Mouse (Mus musculus) liver, embryonic 16.5 days (tissue): ENCODE measurements around the gene Zg16. TPM values are rescaled to one million over a fixed set of nuclear protein-coding genes. Genes with fewer than 3 reads are reported as not detected.

Experiments
- microRNA-seq: library from miRNA; unstranded; fragments of <30 nt; microRNA quantifications from one replicate; pipeline ENCODE4, GENCODE M21; 2016
- polyA plus RNA-seq: library from polyadenylated mRNA; unstranded; fragments of >200 nt; fragmentation: Nextera tagmentation; extraction: Ambion mirVana; gene quantifications from 2 replicates; pipeline ENCODE4 v1.2.1, GENCODE M21; 2015

Gene Zg16
- polyA plus RNA-seq, 1 experiment from 2014 or later, result 0.58 TPM

Small RNA genes lying within 50 kb of the gene (microRNA-seq; reads per million reads assigned to microRNA genes)
- not detected for gene Gm44343

Other genes starting within 250 kb of the Zg16 start
- gene Doc2a, start 239.9 kb downstream of the Zg16 start, polyA plus RNA-seq, result not detected in 2 replicates
- 10.0 and 10.8 TPM in 2 replicates for gene Hirip3, start 225.4 kb downstream of the Zg16 start, polyA plus RNA-seq
- 25.7 and 26.6 TPM in 2 replicates for gene Ino80e, start 225.0 kb downstream of the Zg16 start, polyA plus RNA-seq
- 11.7 and 13.2 TPM in 2 replicates for gene Taok2, start 202.6 kb downstream of the Zg16 start, polyA plus RNA-seq
- gene Tmem219, start 164.4 kb downstream of the Zg16 start, polyA plus RNA-seq, result 18.7 and 20.0 TPM in 2 replicates
- 3.2 and 3.8 TPM in 2 replicates for gene Kctd13, start 158.4 kb downstream of the Zg16 start, polyA plus RNA-seq
- not detected in 2 replicates for gene Asphd1, start 137.7 kb downstream of the Zg16 start, polyA plus RNA-seq
- 0.15 and 0.19 TPM in 2 replicates for gene Sez6l2, start 136.8 kb downstream of the Zg16 start, polyA plus RNA-seq
- gene Cdipt, start 111.4 kb downstream of the Zg16 start, polyA plus RNA-seq, result 39.5 and 42.6 TPM in 2 replicates
- gene Cdiptos, start 111.2 kb downstream of the Zg16 start, polyA plus RNA-seq, result 0.30 and 0.74 TPM in 2 replicates
- 7.7 and 8.9 TPM in 2 replicates for gene Mvp, start 72.7 kb downstream of the Zg16 start, polyA plus RNA-seq
- gene Pagr1b, start 70.8 kb downstream of the Zg16 start, polyA plus RNA-seq, result not detected in 2 replicates
- gene Pagr1a, start 70.0 kb downstream of the Zg16 start, polyA plus RNA-seq, result 17.2 and 24.3 TPM in 2 replicates
- gene Gm42742, start 66.2 kb downstream of the Zg16 start, polyA plus RNA-seq, result 10.7 and 17.7 TPM in 2 replicates
- gene Prrt2, start 66.1 kb downstream of the Zg16 start, polyA plus RNA-seq, result 0.24 and 0.67 TPM in 2 replicates
- gene Maz, start 60.3 kb downstream of the Zg16 start, polyA plus RNA-seq, result 19.5 and 20.9 TPM in 2 replicates
- gene Kif22, start 44.9 kb downstream of the Zg16 start, polyA plus RNA-seq, result 102 and 103 TPM in 2 replicates
- 8.1 and 8.7 TPM in 2 replicates for gene AI467606, start 4.0 kb upstream of the Zg16 start, polyA plus RNA-seq
- 74.1 and 76.6 TPM in 2 replicates for gene Qprt, start 34.9 kb upstream of the Zg16 start, polyA plus RNA-seq
- 5.5 and 6.3 TPM in 2 replicates for gene Spn, start 50.5 kb upstream of the Zg16 start, polyA plus RNA-seq
- 17.4 and 18.1 TPM in 2 replicates for gene Cd2bp2, start 108.7 kb upstream of the Zg16 start, polyA plus RNA-seq
- 13.7 and 15.1 TPM in 2 replicates for gene Tbc1d10b, start 121.1 kb upstream of the Zg16 start, polyA plus RNA-seq
- 61.0 and 92.3 TPM in 2 replicates for gene Mylpf, start 121.6 kb upstream of the Zg16 start, polyA plus RNA-seq
- 5.7 and 5.9 TPM in 2 replicates for gene Zfp553, start 145.7 kb upstream of the Zg16 start, polyA plus RNA-seq
- 10.1 and 11.1 TPM in 2 replicates for gene Sept1, start 145.8 kb upstream of the Zg16 start, polyA plus RNA-seq
- gene Zfp771, start 156.9 kb upstream of the Zg16 start, polyA plus RNA-seq, result 11.0 and 13.8 TPM in 2 replicates
- gene Dctpp1, start 173.4 kb upstream of the Zg16 start, polyA plus RNA-seq, result 79.8 and 83.4 TPM in 2 replicates
- 164 and 180 TPM in 2 replicates for gene Sephs2, start 186.7 kb upstream of the Zg16 start, polyA plus RNA-seq
- 5.4 and 6.7 TPM in 2 replicates for gene Itgal, start 208.9 kb upstream of the Zg16 start, polyA plus RNA-seq